Mouse (Mus musculus): ENCODE measurements at regions not wholly inside any gene's neighbourhood (a gene's known extent, or its start where the extent isn't known, plus 50 kb on each side); places are given as distances from the start of the nearest gene placed in this dataset.

GRCm38 (mm10) chr12:15657748-15658251, 158.9 kb downstream of the Trib2 start:
- TF ChIP-seq POLR2A (IDR thresholded peaks at IDR 0.05; ENCODE audit: low read depth, low read length) (no peak), CTCF (IDR thresholded peaks at IDR 0.05; ENCODE audit: extremely low read depth, insufficient read length, insufficient replicate concordance, low read depth, low read length) (no peak)
- no peaks in the 10 kb centered on the region for H3K27me3 ChIP-seq (ENCODE audit: control insufficient read depth, insufficient read depth, low read length)
- WGBS: 61% methylated on average over 3 of the region's 3 CpGs

GRCm38 (mm10) chr12:15654585-15654984, 162.1 kb downstream of the Trib2 start:
- H3K4me3 ChIP-seq (ENCODE audit: low read depth, low read length): no peak overlapping the region
- WGBS: 88% methylated on average over 4 of the region's 4 CpGs
- TF ChIP-seq POLR2A (IDR thresholded peaks at IDR 0.05; ENCODE audit: low read depth, low read length) (no peak), CTCF (IDR thresholded peaks at IDR 0.05; ENCODE audit: extremely low read depth, insufficient read length, insufficient replicate concordance, low read depth, low read length) (no peak)

More at GRCm38 (mm10) chr12:15657748-15658251, 158.9 kb downstream of the Trib2 start:
- no peak overlapping the region for H3K27ac ChIP-seq (ENCODE audit: insufficient read depth, low read depth, low read length)
- no peaks in the 10 kb centered on the region for H3K4me1 ChIP-seq (ENCODE audit: control insufficient read depth, insufficient read depth, insufficient read length, low read length)
- no peaks in the 10 kb centered on the region for H3K36me3 ChIP-seq (ENCODE audit: control insufficient read depth, insufficient read depth, low read length)
- no peak overlapping the region for H3K4me3 ChIP-seq (ENCODE audit: low read depth, low read length)

GRCm38 (mm10) chr12:15653357-15653763, 163.4 kb downstream of the Trib2 start:
- no peak for TF ChIP-seq POLR2A (IDR thresholded peaks at IDR 0.05; ENCODE audit: low read depth, low read length)
- no peak for TF ChIP-seq CTCF (IDR thresholded peaks at IDR 0.05; ENCODE audit: extremely low read depth, insufficient read length, insufficient replicate concordance, low read depth, low read length)
- H3K36me3 ChIP-seq (ENCODE audit: control insufficient read depth, insufficient read depth, low read length): no peaks in the 10 kb centered on the region
- H3K27ac ChIP-seq (ENCODE audit: insufficient read depth, low read depth, low read length): no peak overlapping the region
- WGBS: 57% methylated on average over 8 of the region's 8 CpGs
- no peaks in the 10 kb centered on the region for H3K4me1 ChIP-seq (ENCODE audit: control insufficient read depth, insufficient read depth, insufficient read length, low read length)
- H3K27me3 ChIP-seq (ENCODE audit: control insufficient read depth, insufficient read depth, low read length): no peaks in the 10 kb centered on the region
- H3K4me3 ChIP-seq (ENCODE audit: low read depth, low read length): no peak overlapping the region

More at GRCm38 (mm10) chr12:15654585-15654984, 162.1 kb downstream of the Trib2 start:
- no peaks in the 10 kb centered on the region for H3K4me1 ChIP-seq (ENCODE audit: control insufficient read depth, insufficient read depth, insufficient read length, low read length)
- H3K27ac ChIP-seq (ENCODE audit: insufficient read depth, low read depth, low read length): no peak overlapping the region
- no peaks in the 10 kb centered on the region for H3K36me3 ChIP-seq (ENCODE audit: control insufficient read depth, insufficient read depth, low read length)
- H3K27me3 ChIP-seq (ENCODE audit: control insufficient read depth, insufficient read depth, low read length): no peaks in the 10 kb centered on the region

- Histone ChIP-seq H3K36me3 (ENCODE audit: control insufficient read depth, insufficient read depth, low read length) (no peaks in the 10 kb centered on the region), H3K4me3 (ENCODE audit: low read depth, low read length) (no peak overlapping the region), H3K4me1 (ENCODE audit: control insufficient read depth, insufficient read depth, insufficient read length, low read length) (no peaks in the 10 kb centered on the region), H3K27me3 (ENCODE audit: control insufficient read depth, insufficient read depth, low read length) (no peaks in the 10 kb centered on the region), H3K27ac (ENCODE audit: insufficient read depth, low read depth, low read length) (no peak overlapping the region)
- 68% methylated on average over 2 of the region's 2 CpGs for WGBS
- TF ChIP-seq CTCF (IDR thresholded peaks at IDR 0.05; ENCODE audit: extremely low read depth, insufficient read length, insufficient replicate concordance, low read depth, low read length) (no peak), POLR2A (IDR thresholded peaks at IDR 0.05; ENCODE audit: low read depth, low read length) (no peak)
Observed at GRCm38 (mm10) chr12:15651293-15651692, 165.4 kb downstream of the Trib2 start.

- 66% methylated on average over 4 of the region's 4 CpGs for WGBS
- no peaks in the 10 kb centered on the region for H3K36me3 ChIP-seq (ENCODE audit: control insufficient read depth, insufficient read depth, low read length)
- TF ChIP-seq CTCF (IDR thresholded peaks at IDR 0.05; ENCODE audit: extremely low read depth, insufficient read length, insufficient replicate concordance, low read depth, low read length) (no peak), POLR2A (IDR thresholded peaks at IDR 0.05; ENCODE audit: low read depth, low read length) (no peak)
- no peaks in the 10 kb centered on the region for H3K27me3 ChIP-seq (ENCODE audit: control insufficient read depth, insufficient read depth, low read length)
- H3K27ac ChIP-seq (ENCODE audit: insufficient read depth, low read depth, low read length): no peak overlapping the region
- no peak overlapping the region for H3K4me3 ChIP-seq (ENCODE audit: low read depth, low read length)
- no peaks in the 10 kb centered on the region for H3K4me1 ChIP-seq (ENCODE audit: control insufficient read depth, insufficient read depth, insufficient read length, low read length)
Observed at GRCm38 (mm10) chr12:15649906-15650305, 166.8 kb downstream of the Trib2 start.

- Histone ChIP-seq H3K36me3 (ENCODE audit: control insufficient read depth, insufficient read depth, low read length) (no peaks in the 10 kb centered on the region), H3K4me1 (ENCODE audit: control insufficient read depth, insufficient read depth, insufficient read length, low read length) (no peaks in the 10 kb centered on the region), H3K27ac (ENCODE audit: insufficient read depth, low read depth, low read length) (no peak overlapping the region), H3K4me3 (ENCODE audit: low read depth, low read length) (no peak overlapping the region), H3K27me3 (ENCODE audit: control insufficient read depth, insufficient read depth, low read length) (no peaks in the 10 kb centered on the region)
- 60% methylated on average over 1 of the region's 1 CpGs for WGBS
- TF ChIP-seq CTCF (IDR thresholded peaks at IDR 0.05; ENCODE audit: extremely low read depth, insufficient read length, insufficient replicate concordance, low read depth, low read length) (no peak), POLR2A (IDR thresholded peaks at IDR 0.05; ENCODE audit: low read depth, low read length) (no peak)
Observed at GRCm38 (mm10) chr12:15649226-15649625, 167.5 kb downstream of the Trib2 start.

GRCm38 (mm10) chr12:15644074-15644672, 172.5 kb downstream of the Trib2 start:
- H3K27me3 ChIP-seq (ENCODE audit: control insufficient read depth, insufficient read depth, low read length): no peaks in the 10 kb centered on the region
- H3K4me1 ChIP-seq (ENCODE audit: control insufficient read depth, insufficient read depth, insufficient read length, low read length): no peaks in the 10 kb centered on the region
- no peak overlapping the region for H3K4me3 ChIP-seq (ENCODE audit: low read depth, low read length)
- no peak overlapping the region for H3K27ac ChIP-seq (ENCODE audit: insufficient read depth, low read depth, low read length)
- H3K36me3 ChIP-seq (ENCODE audit: control insufficient read depth, insufficient read depth, low read length): no peaks in the 10 kb centered on the region
- 66% methylated on average over 9 of the region's 9 CpGs for WGBS
- TF ChIP-seq POLR2A (IDR thresholded peaks at IDR 0.05; ENCODE audit: low read depth, low read length): no peak
- TF ChIP-seq CTCF (IDR thresholded peaks at IDR 0.05; ENCODE audit: extremely low read depth, insufficient read length, insufficient replicate concordance, low read depth, low read length): no peak
